14 mouse cellular contexts compared by ENCODE assay signal in genomic region chr3:79887966-79888365, GRCm38 (mm10). TPM values are rescaled to one million over a fixed set of nuclear protein-coding genes. Genes with fewer than 3 reads are reported as not detected.
A peak's percentile ranks its signal among the peaks of the same experiment; 100 is the strongest.
DNase-seq lines count a peak whose midpoint lies in the region; ATAC-seq and TF ChIP-seq lines count a peak whose summit lies in the region.
"Had no signal": no experiment of that assay in that cellular context is flagged by ENCODE, and none has a peak within 500 bp of the region (broad histone marks: within the 10 kb centered on the region; RNA-seq: fewer than 3 reads in every experiment).

No protein-coding gene starts in this region.

- ATAC-seq in kidney, embryonic 14.5 days (ENCODE audit: low FRiP score, low TSS enrichment): no peak
- ATAC-seq in midbrain, postnatal 0 days (ENCODE audit: low FRiP score): 0 out of 2 replicates have a peak, but pooled peaks have one; percentile 23
- ATAC-seq in midbrain, embryonic 14.5 days (ENCODE audit: low FRiP score, low TSS enrichment): no peak
- ATAC-seq in heart, postnatal 0 days (ENCODE audit: insufficient read depth, low read depth): 0 out of 2 replicates have a peak, but pooled peaks have one; percentile 11
- ATAC-seq in stomach, embryonic 15.5 days (ENCODE audit: insufficient read depth, low FRiP score, low read depth): no peak
- ATAC-seq in activated CD4-positive, CD25-positive, alpha-beta regulatory T cell, adult 4 months: no peak

- no peak overlapping the region for H3K9ac ChIP-seq in kidney, embryonic 14.5 days (ENCODE audit: low read depth, low read length)
- no peak overlapping the region for H3K9ac ChIP-seq in midbrain, postnatal 0 days (replicated peaks; ENCODE audit: low read length, poor library complexity, severe bottlenecking)
- no peak overlapping the region for H3K9ac ChIP-seq in midbrain, embryonic 14.5 days (replicated peaks; ENCODE audit: low read length)
- peak overlapping the region; percentile 78 for H3K9ac ChIP-seq in heart, postnatal 0 days (replicated peaks; ENCODE audit: low read depth, low read length)
- H3K9ac ChIP-seq in stomach, embryonic 15.5 days: no peak overlapping the region
- H3K9ac ChIP-seq: neural tube, embryonic 12.5 days had no signal

- 92% methylated on average over 2 of the region's 2 CpGs for WGBS in kidney, embryonic 14.5 days
- 84% methylated on average over 2 of the region's 2 CpGs for WGBS in midbrain, postnatal 0 days
- WGBS in midbrain, embryonic 14.5 days: 88% methylated on average over 2 of the region's 2 CpGs
- WGBS in heart, postnatal 0 days: 14% methylated on average over 2 of the region's 2 CpGs
- WGBS in stomach, embryonic 15.5 days: 83% methylated on average over 2 of the region's 2 CpGs

- peaks cover 13% of the 10 kb centered on the region for H3K4me1 ChIP-seq in kidney, embryonic 14.5 days (ENCODE audit: control insufficient read depth, insufficient read depth, low read length)
- no peaks in the 10 kb centered on the region; the same call in 1 of the 2 replicates for H3K4me1 ChIP-seq in midbrain, postnatal 0 days (ENCODE audit: insufficient read depth, low read length)
- no peaks in the 10 kb centered on the region for H3K4me1 ChIP-seq in midbrain, embryonic 14.5 days (ENCODE audit: control insufficient read depth, insufficient read depth, low read length)
- H3K4me1 ChIP-seq in heart, postnatal 0 days (ENCODE audit: control insufficient read depth, insufficient read depth): peaks cover 6% of the 10 kb centered on the region; the same call in 1 of the 2 replicates
- peaks cover 22% of the 10 kb centered on the region for H3K4me1 ChIP-seq in stomach, embryonic 15.5 days

- no peak for TF ChIP-seq CTCF in midbrain, postnatal 0 days (IDR thresholded peaks at IDR 0.05)
- no peak for TF ChIP-seq CTCF in heart, postnatal 0 days (IDR thresholded peaks at IDR 0.05; ENCODE audit: low read depth)

- TF ChIP-seq EP300 in heart, postnatal 0 days (IDR thresholded peaks at IDR 0.05; ENCODE audit: low read depth): no peak

- no peak for DNase-seq in kidney, adult 8-10 months
- no peak for DNase-seq in midbrain, postnatal 0 days (ENCODE audit: low spot score)
- no peak for DNase-seq in midbrain, embryonic 14.5 days
- no peak for DNase-seq in heart, postnatal 0 days (ENCODE audit: low spot score)
- no peak for DNase-seq in cerebellum, postnatal 14 days
- DNase-seq: adrenal gland, postnatal 10 days; kidney, postnatal 10 days; right cerebral cortex, postnatal 14 days; thymus, postnatal 14 days had no signal

- H3K4me2 ChIP-seq in kidney, embryonic 14.5 days (replicated peaks; ENCODE audit: low read depth, low read length): peak overlapping the region; percentile 11
- H3K4me2 ChIP-seq in midbrain, postnatal 0 days (ENCODE audit: low read depth, low read length, poor library complexity, severe bottlenecking): no peak overlapping the region
- no peak overlapping the region for H3K4me2 ChIP-seq in midbrain, embryonic 14.5 days (ENCODE audit: low read length)
- peak overlapping the region; percentile 80 for H3K4me2 ChIP-seq in heart, postnatal 0 days (ENCODE audit: low read depth, low read length)
- peak overlapping the region; percentile 60 for H3K4me2 ChIP-seq in stomach, embryonic 15.5 days

- no peaks in the 10 kb centered on the region for H3K27me3 ChIP-seq in kidney, embryonic 14.5 days (ENCODE audit: control insufficient read depth, insufficient read depth, low read length)
- H3K27me3 ChIP-seq in midbrain, postnatal 0 days (ENCODE audit: insufficient read depth, low read length): no peaks in the 10 kb centered on the region
- no peaks in the 10 kb centered on the region for H3K27me3 ChIP-seq in midbrain, embryonic 14.5 days (ENCODE audit: control insufficient read depth, insufficient read depth, low read length)
- H3K27me3 ChIP-seq in heart, postnatal 0 days (ENCODE audit: control insufficient read depth, insufficient read depth, low read length): no peaks in the 10 kb centered on the region
- no peaks in the 10 kb centered on the region for H3K27me3 ChIP-seq in stomach, embryonic 15.5 days (replicated peaks)
- H3K27me3 ChIP-seq: neural tube, embryonic 12.5 days had no signal

- H3K36me3 ChIP-seq in kidney, embryonic 14.5 days (ENCODE audit: control insufficient read depth, insufficient read depth, low read length): no peaks in the 10 kb centered on the region
- H3K36me3 ChIP-seq in midbrain, postnatal 0 days (ENCODE audit: insufficient read depth, low read length): no peaks in the 10 kb centered on the region
- H3K36me3 ChIP-seq in midbrain, embryonic 14.5 days (ENCODE audit: control insufficient read depth, insufficient read depth, low read length): no peaks in the 10 kb centered on the region
- no peaks in the 10 kb centered on the region for H3K36me3 ChIP-seq in heart, postnatal 0 days (replicated peaks; ENCODE audit: control insufficient read depth, insufficient read depth, low read length)
- no peaks in the 10 kb centered on the region for H3K36me3 ChIP-seq in stomach, embryonic 15.5 days
- H3K36me3 ChIP-seq: forebrain, embryonic 10.5 days; neural tube, embryonic 12.5 days had no signal

- peak overlapping the region; percentile 34; the same call in 1 of the 2 replicates for H3K4me3 ChIP-seq in kidney, embryonic 14.5 days (ENCODE audit: low read length)
- no peak overlapping the region for H3K4me3 ChIP-seq in midbrain, postnatal 0 days (ENCODE audit: low read depth, low read length)
- H3K4me3 ChIP-seq in midbrain, embryonic 14.5 days (replicated peaks; ENCODE audit: low read depth, low read length): no peak overlapping the region
- peak overlapping the region; percentile 66 for H3K4me3 ChIP-seq in heart, postnatal 0 days (ENCODE audit: low read depth, low read length)
- peak overlapping the region; percentile 39 for H3K4me3 ChIP-seq in stomach, embryonic 15.5 days (replicated peaks)
- H3K4me3 ChIP-seq: forebrain, embryonic 10.5 days; neural tube, embryonic 12.5 days had no signal

- no peak overlapping the region for H3K27ac ChIP-seq in kidney, embryonic 14.5 days (ENCODE audit: low read depth, low read length)
- H3K27ac ChIP-seq in midbrain, postnatal 0 days (ENCODE audit: low read depth, low read length): no peak overlapping the region
- no peak overlapping the region for H3K27ac ChIP-seq in midbrain, embryonic 14.5 days (replicated peaks; ENCODE audit: low read depth, low read length)
- peak overlapping the region; percentile 89 for H3K27ac ChIP-seq in heart, postnatal 0 days (ENCODE audit: low read depth)
- H3K27ac ChIP-seq in stomach, embryonic 15.5 days: no peak overlapping the region
- H3K27ac ChIP-seq: forebrain, embryonic 10.5 days; neural tube, embryonic 12.5 days had no signal

- no peaks in the 10 kb centered on the region for H3K9me3 ChIP-seq in kidney, embryonic 14.5 days (ENCODE audit: control insufficient read depth, low read length)
- H3K9me3 ChIP-seq in midbrain, postnatal 0 days (ENCODE audit: low read length): no peaks in the 10 kb centered on the region
- no peaks in the 10 kb centered on the region for H3K9me3 ChIP-seq in midbrain, embryonic 14.5 days (ENCODE audit: control insufficient read depth, low read length)
- H3K9me3 ChIP-seq in heart, postnatal 0 days (replicated peaks; ENCODE audit: control insufficient read depth, low read length): no peaks in the 10 kb centered on the region
- H3K9me3 ChIP-seq in stomach, embryonic 15.5 days: no peaks in the 10 kb centered on the region
- H3K9me3 ChIP-seq: forebrain, embryonic 10.5 days; neural tube, embryonic 12.5 days had no signal

RNA-seq across cellular contexts. Expression of gene Fam198b, which starts 3.6 kb away (rescaled TPM):
- polyA plus RNA-seq in kidney, embryonic 14.5 days (2014; fragmentation: Nextera tagmentation; extraction: Ambion mirVana): 8.3 and 10.7 TPM in 2 replicates
- 0.94 and 1.3 TPM in 2 replicates for total RNA-seq in midbrain, postnatal 0 days (2014; rRNA removed)
- polyA plus RNA-seq in midbrain, postnatal 0 days (2015; fragmentation: Nextera tagmentation; extraction: Ambion mirVana): 0.65 and 1.3 TPM in 2 replicates
- polyA plus RNA-seq in midbrain, embryonic 14.5 days (2014; fragmentation: Nextera tagmentation; extraction: Ambion mirVana): 0.72 and 0.77 TPM in 2 replicates
- total RNA-seq in heart, postnatal 0 days (2014; rRNA removed; ENCODE audit: low replicate concordance): 110 and 114 TPM in 2 replicates
- 45.7 and 51.9 TPM in 2 replicates for polyA plus RNA-seq in heart, postnatal 0 days (2015; fragmentation: Nextera tagmentation; extraction: Ambion mirVana)
- polyA plus RNA-seq in stomach, embryonic 15.5 days (2015; fragmentation: Nextera tagmentation; extraction: Ambion mirVana): 13.3 and 17.0 TPM in 2 replicates
- under 1 TPM in 1 of 2 experiments, not detected in 1; 0.09 TPM for polyA plus RNA-seq in activated CD4-positive, CD25-positive, alpha-beta regulatory T cell, adult 4 months (2017; shearing (Covaris generic))

RNA-seq across cellular contexts. Expression of gene Tmem144, which starts 35.4 kb away (rescaled TPM):
- polyA plus RNA-seq in kidney, embryonic 14.5 days (2014; fragmentation: Nextera tagmentation; extraction: Ambion mirVana): 4.7 and 5.4 TPM in 2 replicates
- 1.2 and 1.9 TPM in 2 replicates for total RNA-seq in midbrain, postnatal 0 days (2014; rRNA removed)
- 1.8 and 2.4 TPM in 2 replicates for polyA plus RNA-seq in midbrain, postnatal 0 days (2015; fragmentation: Nextera tagmentation; extraction: Ambion mirVana)
- polyA plus RNA-seq in midbrain, embryonic 14.5 days (2014; fragmentation: Nextera tagmentation; extraction: Ambion mirVana): 0.39 and 0.97 TPM in 2 replicates
- 7.9 and 15.1 TPM in 2 replicates for total RNA-seq in heart, postnatal 0 days (2014; rRNA removed; ENCODE audit: low replicate concordance)
- 11.3 and 12.2 TPM in 2 replicates for polyA plus RNA-seq in heart, postnatal 0 days (2015; fragmentation: Nextera tagmentation; extraction: Ambion mirVana)
- 3.6 and 4.4 TPM in 2 replicates for polyA plus RNA-seq in stomach, embryonic 15.5 days (2015; fragmentation: Nextera tagmentation; extraction: Ambion mirVana)
- not detected for polyA plus RNA-seq in activated CD4-positive, CD25-positive, alpha-beta regulatory T cell, adult 4 months (2017; shearing (Covaris generic))

Comparison
In these comparisons a context has a peak if more than half of its experiments do, and no peak if none do; other contexts are left out.
1. ATAC-seq: peak in midbrain, postnatal 0 days (single experiment) and heart, postnatal 0 days (single experiment); none in kidney, embryonic 14.5 days (single experiment), midbrain, embryonic 14.5 days (single experiment), stomach, embryonic 15.5 days (single experiment) and activated CD4-positive, CD25-positive, alpha-beta regulatory T cell, adult 4 months (single experiment).
2. H3K4me2 ChIP-seq: peak in kidney, embryonic 14.5 days (single experiment), heart, postnatal 0 days (single experiment) and stomach, embryonic 15.5 days (single experiment); none in midbrain, postnatal 0 days (single experiment) and midbrain, embryonic 14.5 days (single experiment).
3. H3K4me3 ChIP-seq: peak in kidney, embryonic 14.5 days (single experiment), heart, postnatal 0 days (single experiment) and stomach, embryonic 15.5 days (single experiment); none in midbrain, postnatal 0 days (single experiment) and midbrain, embryonic 14.5 days (single experiment).